Comparison of ENCODE assay signal across 8 mouse cellular contexts in the genomic region with DNA sequence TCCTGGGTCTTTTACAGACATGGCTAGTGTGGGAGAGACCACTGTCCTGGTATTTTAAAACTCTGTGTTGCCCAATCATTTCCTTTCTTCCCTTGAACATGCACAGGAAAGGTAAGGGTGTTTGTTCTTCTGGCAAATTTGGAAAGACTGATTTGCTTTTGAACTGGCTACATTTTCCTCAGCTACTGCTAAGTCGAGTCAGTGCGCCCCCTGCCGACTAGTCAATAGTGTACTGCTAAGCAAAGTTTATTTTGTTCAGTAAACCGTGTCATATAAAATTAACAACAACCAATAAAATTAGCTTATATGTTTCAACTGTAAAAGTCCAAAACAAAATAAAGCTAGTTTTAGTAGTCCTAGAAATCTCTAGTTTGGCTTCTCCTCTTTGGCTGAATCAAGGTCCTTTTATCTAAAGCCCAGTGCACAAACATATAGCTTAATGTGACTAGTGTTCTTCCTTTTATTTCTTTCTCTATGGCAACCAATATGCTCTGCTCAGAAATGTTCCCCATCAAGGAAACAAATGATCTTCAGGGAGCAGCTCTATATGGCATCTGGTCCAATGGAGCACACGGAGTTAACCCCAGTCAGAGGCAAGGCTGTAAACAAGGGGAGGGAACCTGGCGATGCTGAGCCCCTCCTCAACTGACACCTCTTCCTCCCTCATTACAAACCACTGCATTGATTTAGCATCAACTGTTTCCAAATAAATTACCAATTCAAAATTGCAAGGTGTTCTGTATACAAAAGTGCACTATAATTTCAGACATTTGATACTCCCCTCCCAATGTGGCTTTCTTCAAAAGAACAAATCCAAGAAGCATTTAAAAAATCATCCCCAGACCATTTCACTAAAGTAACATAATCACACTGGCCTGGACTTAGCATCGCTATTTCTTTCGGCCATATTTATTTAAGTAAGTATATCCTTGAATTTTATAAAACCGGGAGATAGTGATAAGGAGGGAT. TPM values are rescaled to one million over a fixed set of nuclear protein-coding genes. Genes with fewer than 3 reads are reported as not detected.
DNase-seq lines count a peak whose midpoint lies in the region; ATAC-seq lines count a peak whose summit lies in the region.

No protein-coding gene starts in this region.

- H3K4me2 ChIP-seq in midbrain, embryonic 15.5 days: peak overlapping the region; percentile 94

- H3K36me3 ChIP-seq in midbrain, embryonic 15.5 days (replicated peaks): no peaks in the 10 kb centered on the region

- 3% methylated on average over 9 of the region's 9 CpGs for WGBS in midbrain, embryonic 15.5 days

- H3K9ac ChIP-seq in midbrain, embryonic 15.5 days: peak overlapping the region; percentile 72

- H3K27ac ChIP-seq in midbrain, embryonic 15.5 days: peak overlapping the region; percentile 99

- intact Hi-C loops in heart, postnatal 36 days (cut with DNase I): loop anchor here (2.0 to 10.0 kb wide), 3 partner anchors 163 to 881 kb away; a partner anchor contains a TSS

- no peak for ATAC-seq in midbrain, embryonic 15.5 days (replicated peaks)

- DNase-seq in gastrocnemius, postnatal 10 days: peak; percentile 83
- DNase-seq in gastrocnemius, adult 18-20 months (ENCODE audit: low spot score): no peak
- DNase-seq in A20 (ENCODE audit: low read depth, low spot score): peak; percentile 2
- DNase-seq in cerebellum, postnatal 25 days: peak; percentile 70 to 91
- peak; percentile 59 to 76 for DNase-seq in heart, postnatal 36 days
- peak; percentile 79 to 93 for DNase-seq in layer of hippocampus, postnatal 14 days (ENCODE audit: low spot score in 2 of 2)
- no peak for DNase-seq in spleen, postnatal 36 days (ENCODE audit: low spot score in 2 of 2)

- peaks cover 38% of the 10 kb centered on the region for H3K4me1 ChIP-seq in midbrain, embryonic 15.5 days

- no peaks in the 10 kb centered on the region for H3K9me3 ChIP-seq in midbrain, embryonic 15.5 days

- peak overlapping the region; percentile 88 for H3K4me3 ChIP-seq in midbrain, embryonic 15.5 days

- H3K27me3 ChIP-seq in midbrain, embryonic 15.5 days (replicated peaks): no peaks in the 10 kb centered on the region

RNA-seq across cellular contexts. Expression of a gene that starts 4.1 kb away (rescaled TPM):
- under 1 TPM; 0.12 to 0.16 TPM for total RNA-seq in gastrocnemius, postnatal 10 days (2021)
- not detected for total RNA-seq in gastrocnemius, adult 18-20 months (2021)
- total RNA-seq in heart, postnatal 36 days (2021): not detected
- total RNA-seq in layer of hippocampus, postnatal 14 days (2021): 10 to 100 TPM; 53.2 to 54.3 TPM
- polyA plus RNA-seq in midbrain, embryonic 15.5 days (2015; fragmentation: Nextera tagmentation; extraction: Ambion mirVana): 19.0 and 21.3 TPM in 2 replicates

Comparison
In these comparisons a context has a peak if more than half of its experiments do, and no peak if none do; other contexts are left out.
1. DNase-seq: peak in gastrocnemius, postnatal 10 days (single experiment), A20 (single experiment), cerebellum, postnatal 25 days (2 of 2), heart, postnatal 36 days (2 of 2) and layer of hippocampus, postnatal 14 days (2 of 2); none in gastrocnemius, adult 18-20 months (single experiment) and spleen, postnatal 36 days (0 of 2).
2. RNA of a gene that starts 4.1 kb away (total RNA-seq): 53.2 to 54.3 TPM in layer of hippocampus, postnatal 14 days; 0.12 to 0.16 TPM in gastrocnemius, postnatal 10 days, not detected in gastrocnemius, adult 18-20 months and not detected in heart, postnatal 36 days; every median in the first group is over 10 times any median in the second.